Mouse (Mus musculus) spleen, adult 2 months (tissue): ENCODE results near the gene Galnt3.

Source experiments
- CTCF ChIP-seq: fragments of 200-500 bp; IDR thresholded peaks from 2 replicates; pipeline ENCODE4 v1.5.1; 2011; ENCODE audit warnings: mild to moderate bottlenecking, inconsistent platforms; ENCODE audit not compliant: insufficient read depth, insufficient read length, insufficient replicate concordance; ENCODE audit errors: extremely low read depth
- POLR2A ChIP-seq: fragments of 200-500 bp; IDR thresholded peaks from 2 replicates; pipeline ENCODE4 v1.6.1; 2011; ENCODE audit warnings: low read depth, low read length, inconsistent platforms

DNA sequence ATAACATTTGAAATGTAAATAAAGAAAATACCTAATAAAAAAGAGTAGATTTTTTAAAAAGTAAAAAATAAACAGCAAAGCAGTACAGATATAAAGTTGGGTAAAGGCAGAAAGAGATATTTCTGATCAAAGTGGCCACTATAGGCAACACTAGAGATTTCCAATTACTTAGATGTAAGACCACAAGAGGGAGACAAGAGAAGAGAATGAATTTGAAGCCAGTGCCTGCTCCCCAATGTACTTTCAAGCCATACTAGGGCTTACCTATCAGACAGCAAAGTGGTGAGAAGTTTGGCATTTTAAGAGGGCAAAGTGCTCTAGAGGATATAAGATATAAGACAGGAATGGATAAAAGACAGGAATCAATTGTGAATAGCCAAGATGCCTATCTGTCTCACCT, 84.2 kb downstream of the Galnt3 start:
- TF ChIP-seq CTCF, result no peak
- TF ChIP-seq POLR2A, result no peak
